Comparison of ENCODE assay signal across 9 mouse cellular contexts in the genomic region with DNA sequence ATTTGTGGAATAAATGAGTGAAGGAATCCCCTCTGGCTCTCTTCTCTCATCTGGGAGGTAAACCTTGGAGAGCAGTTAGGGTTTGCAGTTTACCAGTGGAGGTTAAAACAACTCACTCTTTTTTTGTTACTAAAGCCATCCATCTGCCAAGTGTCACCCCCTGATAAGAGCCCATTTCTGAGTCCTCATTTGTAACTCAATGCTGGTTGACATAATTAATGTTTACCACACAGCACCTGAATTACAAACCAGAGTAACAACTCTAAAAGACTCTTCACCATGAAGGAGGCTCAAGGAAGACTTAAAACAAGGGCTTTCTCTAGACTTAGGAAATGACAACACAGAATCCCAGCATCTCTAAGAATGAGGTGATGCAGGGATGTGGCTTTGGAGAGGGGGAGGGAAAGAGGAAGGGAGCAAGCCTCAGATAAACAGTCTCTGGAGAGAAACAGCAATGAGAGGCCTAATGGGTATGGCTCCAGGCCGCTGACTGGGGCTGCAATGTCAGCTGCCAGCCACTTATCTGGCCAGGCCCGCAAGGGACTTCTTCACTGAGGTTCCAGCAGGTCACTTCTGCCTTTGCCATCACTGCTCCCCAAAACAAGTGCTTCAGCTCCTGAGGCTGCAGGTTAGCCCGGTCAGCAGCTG. TPM values are rescaled to one million over a fixed set of nuclear protein-coding genes. Genes with fewer than 3 reads are reported as not detected.
DNase-seq lines count a peak whose midpoint lies in the region; ATAC-seq and TF ChIP-seq lines count a peak whose summit lies in the region.
"Had no signal": no experiment of that assay in that cellular context is flagged by ENCODE, and none has a peak within 500 bp of the region (broad histone marks: within the 10 kb centered on the region; RNA-seq: fewer than 3 reads in every experiment).

No protein-coding gene starts in this region.

- TF ChIP-seq EP300 in MEL (IDR thresholded peaks at IDR 0.05; ENCODE audit: low read depth in 1 of 2, low read length in 2 of 2), result peak; percentile 16 to 32; a peak in 3 of 4 replicates

- peak overlapping the region; percentile 83 for H3K27ac ChIP-seq in MEL (ENCODE audit: control insufficient read depth, low read depth, low read length)
- peak overlapping the region; percentile 30; the same call in 1 of the 2 replicates for H3K27ac ChIP-seq in hindbrain, embryonic 15.5 days (replicated peaks)
- peak overlapping the region; percentile 84 for H3K27ac ChIP-seq in midbrain, embryonic 12.5 days (replicated peaks)
- H3K27ac ChIP-seq in intestine, embryonic 15.5 days, result no peak overlapping the region

- no peaks in the 10 kb centered on the region for H3K79me2 ChIP-seq in MEL (ENCODE audit: control insufficient read depth, insufficient read depth, low read length, poor library complexity)

- no peak overlapping the region for H3K4me2 ChIP-seq in hindbrain, embryonic 15.5 days
- no peak overlapping the region for H3K4me2 ChIP-seq in midbrain, embryonic 12.5 days (replicated peaks)
- no peak overlapping the region for H3K4me2 ChIP-seq in intestine, embryonic 15.5 days (replicated peaks)

- TF ChIP-seq RAD21 in MEL (IDR thresholded peaks at IDR 0.05; ENCODE audit: low read depth, low read length), result no peak

- 29% methylated on average over 3 of the region's 3 CpGs for WGBS in hindbrain, embryonic 15.5 days
- 44% methylated on average over 3 of the region's 3 CpGs for WGBS in midbrain, embryonic 12.5 days
- 44% methylated on average over 3 of the region's 3 CpGs for WGBS in intestine, embryonic 15.5 days

- no peak for TF ChIP-seq POLR2A in MEL (IDR thresholded peaks at IDR 0.05; ENCODE audit: control insufficient read depth in 1 of 2, insufficient read depth in 1 of 2, low read depth in 1 of 2, low read length in 2 of 2, poor library complexity in 1 of 2)

- peak overlapping the region; percentile 40; the same call in 1 of the 2 replicates for H3K9ac ChIP-seq in MEL (ENCODE audit: control insufficient read depth, low read depth, low read length, poor library complexity, severe bottlenecking)
- no peak overlapping the region for H3K9ac ChIP-seq in hindbrain, embryonic 15.5 days
- H3K9ac ChIP-seq in midbrain, embryonic 12.5 days (replicated peaks), result 0 out of 2 replicates have a peak overlapping the region, but pooled peaks have one; percentile 11
- no peak overlapping the region for H3K9ac ChIP-seq in intestine, embryonic 15.5 days

- peak; percentile 74 for DNase-seq in MEL (ENCODE audit: low read depth, low spot score)
- DNase-seq in c-Kit-positive CD71-positive TER-119-negative erythroid progenitor cells, embryonic 14.5 days (ENCODE audit: low read depth), result peak; percentile 36
- DNase-seq in cerebellum, adult 9-11 months, result no peak
- no peak for DNase-seq in natural killer cell, adult 2 months (ENCODE audit: low spot score in 2 of 2)
- no peak for DNase-seq in gastrocnemius, adult 18-20 months (ENCODE audit: low spot score)
- DNase-seq: gastrocnemius, postnatal 36 days had no signal

- no peaks in the 10 kb centered on the region for H3K9me3 ChIP-seq in MEL (replicated peaks; ENCODE audit: insufficient read depth, low read length)
- H3K9me3 ChIP-seq in hindbrain, embryonic 15.5 days, result no peaks in the 10 kb centered on the region
- H3K9me3 ChIP-seq in midbrain, embryonic 12.5 days, result no peaks in the 10 kb centered on the region
- no peaks in the 10 kb centered on the region for H3K9me3 ChIP-seq in intestine, embryonic 15.5 days

- H3K36me3 ChIP-seq in MEL (ENCODE audit: control insufficient read depth in 1 of 2, insufficient read depth in 2 of 2, low read length in 2 of 2), result peaks cover 4 to 24% of the 10 kb centered on the region in 2 experiments
- peaks cover under 1% of the 10 kb centered on the region; the same call in 1 of the 2 replicates for H3K36me3 ChIP-seq in hindbrain, embryonic 15.5 days
- peaks cover 8% of the 10 kb centered on the region for H3K36me3 ChIP-seq in midbrain, embryonic 12.5 days
- peaks cover 5% of the 10 kb centered on the region for H3K36me3 ChIP-seq in intestine, embryonic 15.5 days

- H3K4me3 ChIP-seq in MEL (ENCODE audit: control insufficient read depth in 1 of 2, insufficient read depth in 1 of 2, low read depth in 2 of 2, low read length in 2 of 2), result no peak overlapping the region
- no peak overlapping the region for H3K4me3 ChIP-seq in hindbrain, embryonic 15.5 days
- no peak overlapping the region for H3K4me3 ChIP-seq in midbrain, embryonic 12.5 days
- H3K4me3 ChIP-seq in intestine, embryonic 15.5 days (replicated peaks), result no peak overlapping the region

- H3K4me1 ChIP-seq in MEL (ENCODE audit: control insufficient read depth in 1 of 2, insufficient read depth in 2 of 2, low read length in 2 of 2), result peaks cover 21 to 24% of the 10 kb centered on the region in 2 experiments
- peaks cover 28% of the 10 kb centered on the region for H3K4me1 ChIP-seq in hindbrain, embryonic 15.5 days (replicated peaks)
- H3K4me1 ChIP-seq in midbrain, embryonic 12.5 days, result peaks cover 23% of the 10 kb centered on the region
- peaks cover 16% of the 10 kb centered on the region; the same call in 1 of the 2 replicates for H3K4me1 ChIP-seq in intestine, embryonic 15.5 days (replicated peaks)

- ATAC-seq in hindbrain, embryonic 15.5 days (ENCODE audit: low FRiP score, low read depth), result no peak
- no peak for ATAC-seq in midbrain, embryonic 12.5 days (ENCODE audit: low FRiP score, low read depth)
- ATAC-seq in intestine, embryonic 15.5 days, result no peak

- H3K27me3 ChIP-seq in MEL (ENCODE audit: control insufficient read depth in 1 of 2, insufficient read depth in 2 of 2, low read length in 2 of 2), result no peaks in the 10 kb centered on the region
- H3K27me3 ChIP-seq in hindbrain, embryonic 15.5 days, result no peaks in the 10 kb centered on the region
- no peaks in the 10 kb centered on the region for H3K27me3 ChIP-seq in midbrain, embryonic 12.5 days
- H3K27me3 ChIP-seq in intestine, embryonic 15.5 days (replicated peaks), result no peaks in the 10 kb centered on the region

- TF ChIP-seq CTCF in MEL (IDR thresholded peaks at IDR 0.05 in 2 of 3, conservative IDR thresholded peaks at IDR 0.05 in 1 of 3; ENCODE audit: control insufficient read depth in 1 of 3, insufficient read depth in 1 of 3, low read depth in 2 of 3, low read length in 3 of 3, poor library complexity in 1 of 3, severe bottlenecking in 1 of 3), result no peak

TF ChIP-seq in MEL, 35 proteins besides CTCF, POLR2A, EP300 and RAD21:
- TF ChIP-seq RCOR1 (IDR thresholded peaks at IDR 0.05; ENCODE audit: low read depth, low read length), result peak; percentile 29; the same call in 1 of the 2 replicates
- peak; percentile 45; the same call in 1 of the 2 replicates for TF ChIP-seq TAL1 (IDR thresholded peaks at IDR 0.05; ENCODE audit: low read length)
- TF ChIP-seq ZNF384 (IDR thresholded peaks at IDR 0.05; ENCODE audit: low read depth, low read length), result peak; percentile 61
- TF ChIP-seq USF2 (IDR thresholded peaks at IDR 0.05; ENCODE audit: borderline replicate concordance in 1 of 2, insufficient read depth in 1 of 2, low read depth in 1 of 2, low read length in 2 of 2), result no peak
- no peak for TF ChIP-seq MAZ (IDR thresholded peaks at IDR 0.05; ENCODE audit: low read depth, low read length)
- TF ChIP-seq TCF12 (IDR thresholded peaks at IDR 0.05; ENCODE audit: low read depth, low read length), result peak; percentile 24; the same call in 1 of the 2 replicates
- peak; percentile 26; the same call in 1 of the 2 replicates for TF ChIP-seq TBP (IDR thresholded peaks at IDR 0.05; ENCODE audit: low read depth, low read length)
- no peak; the same call in 1 of the 2 replicates for TF ChIP-seq CHD2 (IDR thresholded peaks at IDR 0.05; ENCODE audit: low read length)
- TF ChIP-seq ETS1 (IDR thresholded peaks at IDR 0.05; ENCODE audit: low read depth, low read length), result peak; percentile 15; the same call in 1 of the 2 replicates
- TF ChIP-seq GATA1 (IDR thresholded peaks at IDR 0.05; ENCODE audit: low read depth, low read length), result peak; percentile 66
- TF ChIP-seq MAX (IDR thresholded peaks at IDR 0.05; ENCODE audit: low read length), result 0 out of 2 replicates have a peak, but pooled peaks have one; percentile 7
- TF ChIP-seq MXI1 (IDR thresholded peaks at IDR 0.05; ENCODE audit: low read depth, low read length), result peak; percentile 40; the same call in 1 of the 2 replicates
- TF ChIP-seq BHLHE40 (IDR thresholded peaks at IDR 0.05; ENCODE audit: borderline replicate concordance, low read depth, low read length), result peak; percentile 15; the same call in 1 of the 2 replicates
- no peak for TF ChIP-seq POLR2AphosphoS2 (IDR thresholded peaks at IDR 0.05; ENCODE audit: low read length)
- TF ChIP-seq SMC3 (IDR thresholded peaks at IDR 0.05; ENCODE audit: low read depth, low read length), result no peak

RNA-seq across cellular contexts. Expression of gene Hs3st3b1, which starts 46.4 kb away (rescaled TPM):
- total RNA-seq in MEL (2012; rRNA removed), result not detected in 2 replicates
- polyA plus RNA-seq in MEL (2012; ENCODE audit: insufficient read depth in 1 of 2, insufficient read length in 2 of 2, low read depth in 1 of 2, low replicate concordance in 2 of 2, missing spikeins in 1 of 2), result not detected
- 6.5 and 7.0 TPM in 2 replicates for polyA plus RNA-seq in hindbrain, embryonic 15.5 days (2015; fragmentation: Nextera tagmentation; extraction: Ambion mirVana)
- polyA plus RNA-seq in midbrain, embryonic 12.5 days (2016; fragmentation: Nextera tagmentation; extraction: Ambion mirVana), result 20.1 and 22.0 TPM in 2 replicates
- polyA plus RNA-seq in intestine, embryonic 15.5 days (2015; fragmentation: Nextera tagmentation; extraction: Ambion mirVana), result 4.6 and 5.7 TPM in 2 replicates
- total RNA-seq in gastrocnemius, adult 18-20 months (2021), result under 1 TPM; 0.25 to 0.31 TPM

Comparison
In these comparisons a context has a peak if more than half of its experiments do, and no peak if none do; other contexts are left out.
1. DNase-seq: peak in MEL (single experiment) and c-Kit-positive CD71-positive TER-119-negative erythroid progenitor cells, embryonic 14.5 days (single experiment); none in cerebellum, adult 9-11 months (single experiment), natural killer cell, adult 2 months (0 of 2) and gastrocnemius, adult 18-20 months (single experiment).
2. H3K9ac ChIP-seq: peak in MEL (single experiment) and midbrain, embryonic 12.5 days (single experiment); none in hindbrain, embryonic 15.5 days (single experiment) and intestine, embryonic 15.5 days (single experiment).